Mouse (Mus musculus) liver, postnatal 0 days (tissue): ENCODE results near the gene Tfdp1.

ENCODE experiments used
- CTCF ChIP-seq: sonication (generic); IDR thresholded peaks from 2 replicates; pipeline ENCODE4 v1.5.1; 2016; ENCODE audit warnings: antibody characterized with exemption, low read depth
- EP300 ChIP-seq: IDR thresholded peaks from 2 replicates; pipeline ENCODE4 v1.6.1; 2016; ENCODE audit warnings: antibody characterized with exemption, low read depth, mild to moderate bottlenecking

GRCm38 (mm10) chr8:13406011-13406410, 67.5 kb downstream of the Tfdp1 start:
- TF ChIP-seq CTCF, result no peak
- TF ChIP-seq EP300, result no peak
